Comparison of ENCODE assay signal across 8 mouse cellular contexts in genomic region chr5:108034194-108034593, GRCm38 (mm10). TPM values are rescaled to one million over a fixed set of nuclear protein-coding genes. Genes with fewer than 3 reads are reported as not detected.
DNase-seq lines count a peak whose midpoint lies in the region; TF ChIP-seq lines count a peak whose summit lies in the region.
"Had no signal": no experiment of that assay in that cellular context is flagged by ENCODE, and none has a peak within 500 bp of the region (broad histone marks: within the 10 kb centered on the region; RNA-seq: fewer than 3 reads in every experiment).

No protein-coding gene starts in this region.

- DNase-seq in layer of hippocampus, adult 11-12 months (ENCODE audit: low spot score): peak; percentile 42
- DNase-seq in layer of hippocampus, adult 8-10 months (ENCODE audit: low spot score in 2 of 2): no peak
- peak; percentile 78 for DNase-seq in ZHBTc4 (ENCODE audit: low read depth, low spot score)
- DNase-seq in heart, postnatal 36 days: peak; percentile 7 to 11
- peak; percentile 38 for DNase-seq in retina, adult 2 months (ENCODE audit: low read depth, low spot score)
- DNase-seq in adrenal gland, postnatal 25 days: no peak

- no peak for TF ChIP-seq EP300 in ES-Bruce4 (IDR thresholded peaks at IDR 0.05; ENCODE audit: insufficient read depth, low read depth, low read length)

- H3K4me3 ChIP-seq in ES-Bruce4 (ENCODE audit: low read depth, low read length): no peak overlapping the region
- H3K4me3 ChIP-seq: liver, embryonic 15.5 days had no signal

- no peaks in the 10 kb centered on the region for H3K9me3 ChIP-seq in ES-Bruce4 (replicated peaks; ENCODE audit: control insufficient read depth, insufficient read depth, low read length, poor library complexity, severe bottlenecking)
- H3K9me3 ChIP-seq: liver, embryonic 15.5 days had no signal

- intact Hi-C loops in heart, postnatal 36 days (cut with DNase I): loop anchor here (2.0 to 10.0 kb wide), 3 partner anchors 49 to 281 kb away; partner anchors contain the start of genes Dr1 and Pigg

- no peak for TF ChIP-seq POLR2A in ES-Bruce4 (IDR thresholded peaks at IDR 0.05; ENCODE audit: insufficient read depth, low read length)

- H3K4me1 ChIP-seq in ES-Bruce4 (ENCODE audit: control insufficient read depth, insufficient read depth, low read length): no peaks in the 10 kb centered on the region

- H3K27me3 ChIP-seq in ES-Bruce4 (ENCODE audit: control insufficient read depth, insufficient read depth, low read length, poor library complexity, severe bottlenecking): no peaks in the 10 kb centered on the region

- no peak overlapping the region for H3K27ac ChIP-seq in ES-Bruce4 (ENCODE audit: insufficient read depth, low read length)
- H3K27ac ChIP-seq: liver, embryonic 15.5 days had no signal

- no peaks in the 10 kb centered on the region for H3K36me3 ChIP-seq in ES-Bruce4 (ENCODE audit: control insufficient read depth, insufficient read depth, low read length, poor library complexity, severe bottlenecking)
- H3K36me3 ChIP-seq: liver, embryonic 15.5 days had no signal

- TF ChIP-seq CTCF in ES-Bruce4 (IDR thresholded peaks at IDR 0.05; ENCODE audit: low read depth, low read length): peak; percentile 14

- H3K9ac ChIP-seq in ES-Bruce4 (ENCODE audit: low read depth, poor library complexity, severe bottlenecking): no peak overlapping the region
- H3K9ac ChIP-seq: liver, embryonic 15.5 days had no signal

RNA-seq across cellular contexts. Expression of gene Mtf2, which starts 31.3 kb away (rescaled TPM):
- 10 to 100 TPM; 52.9 to 64.2 (median 58.8) TPM for total RNA-seq in layer of hippocampus, adult 8-10 months (2022)
- polyA plus RNA-seq in ES-Bruce4 (2011; ENCODE audit: insufficient read depth, insufficient read length, low read depth, missing spikeins): 216 and 257 TPM in 2 replicates
- 10 to 100 TPM; 10.8 to 13.8 TPM for total RNA-seq in heart, postnatal 36 days (2021)
- 29.3 and 35.1 TPM in 2 replicates for total RNA-seq in adrenal gland, postnatal 25 days (2021)

RNA-seq across cellular contexts. Expression of gene Fam69a, which starts 47.3 kb away (rescaled TPM):
- 10 to 100 TPM; 32.3 to 39.6 (median 35.2) TPM for total RNA-seq in layer of hippocampus, adult 8-10 months (2022)
- polyA plus RNA-seq in ES-Bruce4 (2011; ENCODE audit: insufficient read depth, insufficient read length, low read depth, missing spikeins): 7.8 and 8.9 TPM in 2 replicates
- total RNA-seq in heart, postnatal 36 days (2021): 1 to 10 TPM; 8.2 to 8.9 TPM
- 4.4 and 4.6 TPM in 2 replicates for total RNA-seq in adrenal gland, postnatal 25 days (2021)

Comparison
In these comparisons a context has a peak if more than half of its experiments do, and no peak if none do; other contexts are left out.
1. DNase-seq: peak in layer of hippocampus, adult 11-12 months (single experiment), ZHBTc4 (single experiment), heart, postnatal 36 days (2 of 2) and retina, adult 2 months (single experiment); none in layer of hippocampus, adult 8-10 months (0 of 2) and adrenal gland, postnatal 25 days (single experiment).